Mouse (Mus musculus): ENCODE results near the gene Olfml2b. TPM values are rescaled to one million over a fixed set of nuclear protein-coding genes. Genes with fewer than 3 reads are reported as not detected.
A peak's percentile ranks its signal among the peaks of the same experiment; 100 is the strongest.

The Olfml2b gene
- polyA plus RNA-seq (2017; shearing (Covaris generic)): not detected

DNA sequence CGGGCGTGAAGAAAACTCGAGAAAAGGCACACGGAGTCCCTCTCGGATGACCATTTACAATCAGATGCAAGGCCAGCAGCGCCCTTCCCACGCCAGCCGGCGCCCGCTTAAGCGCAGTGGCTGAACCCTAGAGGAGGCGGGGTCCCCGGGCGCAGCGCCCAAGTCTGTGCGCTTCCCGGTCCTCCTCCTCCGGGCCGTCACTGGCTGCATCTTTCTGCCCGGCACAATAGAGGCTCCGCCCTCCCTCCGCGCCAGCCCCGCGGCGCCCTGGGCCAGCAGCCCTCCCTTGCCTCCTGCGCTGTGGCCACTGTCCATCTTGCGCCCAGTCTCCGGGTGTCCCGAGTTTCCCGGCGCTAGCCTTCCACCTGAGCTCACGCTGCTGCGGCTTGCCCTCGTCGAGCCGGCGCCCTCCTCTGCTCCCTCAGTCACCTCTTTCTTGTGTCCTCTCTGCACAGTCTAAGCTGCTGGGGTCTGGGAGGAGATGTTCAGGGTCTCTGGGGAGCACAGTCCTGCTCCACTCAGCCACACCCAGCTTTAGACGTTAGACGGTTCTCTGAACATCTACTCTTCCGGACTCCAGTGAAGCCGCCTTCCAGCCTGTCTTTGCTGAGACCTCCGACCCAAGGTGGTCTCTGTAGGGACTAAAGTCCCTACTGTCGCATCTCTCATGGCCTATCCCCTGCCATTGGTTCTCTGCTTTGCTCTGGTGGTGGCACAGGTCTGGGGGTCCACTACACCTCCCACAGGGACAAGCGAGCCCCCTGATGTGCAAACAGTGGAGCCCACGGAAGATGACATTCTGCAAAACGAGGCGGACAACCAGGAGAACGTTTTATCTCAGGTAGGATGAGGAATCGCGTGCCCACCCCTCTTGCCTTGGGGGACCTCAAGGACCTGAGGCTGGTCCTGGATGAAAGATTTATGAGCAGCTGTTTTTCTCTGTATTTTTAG lies at the start of gene Olfml2b:
Olfml2b (plus strand) TSS at position 278 of the 951 bp plus-strand sequence.
- no peak for ATAC-seq

DNA sequence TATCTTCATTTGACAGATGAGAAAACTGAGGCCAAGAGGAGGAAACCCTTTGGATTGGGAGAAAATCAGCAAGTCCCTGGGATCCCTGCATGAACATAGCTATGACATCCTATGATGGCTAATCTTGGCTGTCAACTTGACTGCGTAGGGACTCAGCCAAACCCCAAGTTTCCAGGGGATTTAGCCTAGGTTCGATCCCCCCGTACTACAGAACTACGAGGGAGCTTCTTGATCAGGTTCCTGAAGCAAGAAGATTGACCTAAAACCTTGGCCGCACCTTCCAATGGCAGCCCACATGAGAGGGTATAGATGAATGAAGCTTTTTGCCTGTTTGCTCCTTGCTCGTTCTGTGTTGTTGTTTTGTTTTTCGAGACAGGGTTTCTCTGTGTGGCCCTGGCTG lies 49.8 kb upstream of the Olfml2b start:
- ATAC-seq: no peak

DNA sequence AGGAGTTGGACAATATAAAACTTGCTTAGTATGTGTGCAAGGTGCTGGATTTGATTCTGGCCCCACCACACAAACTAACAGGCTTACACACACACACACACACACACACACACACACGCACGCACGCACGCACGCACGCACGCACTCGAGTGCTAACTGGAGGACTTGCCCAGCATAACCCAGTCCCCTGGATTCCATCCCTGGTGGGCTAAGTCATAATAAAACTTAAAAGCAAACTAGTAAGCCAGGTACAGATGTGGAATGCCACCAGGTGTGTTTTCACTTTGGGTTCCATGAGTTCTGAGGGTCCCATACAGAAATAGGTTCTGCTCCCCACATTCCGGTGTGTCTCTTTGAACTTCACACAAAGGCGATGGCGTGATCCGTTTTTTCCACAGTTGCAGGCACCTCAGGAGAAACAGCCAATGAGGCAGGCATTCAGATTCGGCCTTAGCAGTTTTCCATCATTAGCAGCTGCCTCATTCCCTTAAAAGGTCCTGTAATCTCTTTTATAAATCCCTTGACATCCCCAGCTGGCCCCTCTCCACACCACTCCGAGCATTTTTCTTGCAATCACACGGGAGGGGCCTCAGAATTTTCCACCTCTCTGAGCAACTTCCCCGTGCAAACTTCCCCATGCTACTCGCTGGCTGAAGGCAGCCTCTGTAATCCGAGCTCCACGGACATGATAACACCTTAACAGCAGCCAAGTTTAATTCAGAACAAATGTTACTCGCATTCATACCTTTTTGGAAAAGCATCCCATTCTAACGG lies 38.9 kb upstream of the Olfml2b start:
- ATAC-seq: no peak

GRCm38 (mm10) chr1:170607231-170607917 lies 37.0 kb upstream of the Olfml2b start:
- ATAC-seq: no peak

- no peak for ATAC-seq
Measured at GRCm38 (mm10) chr1:170608461-170609071, 35.8 kb upstream of the Olfml2b start.

GRCm38 (mm10) chr1:170609872-170610271 lies 34.5 kb upstream of the Olfml2b start:
- ATAC-seq: no peak

DNA sequence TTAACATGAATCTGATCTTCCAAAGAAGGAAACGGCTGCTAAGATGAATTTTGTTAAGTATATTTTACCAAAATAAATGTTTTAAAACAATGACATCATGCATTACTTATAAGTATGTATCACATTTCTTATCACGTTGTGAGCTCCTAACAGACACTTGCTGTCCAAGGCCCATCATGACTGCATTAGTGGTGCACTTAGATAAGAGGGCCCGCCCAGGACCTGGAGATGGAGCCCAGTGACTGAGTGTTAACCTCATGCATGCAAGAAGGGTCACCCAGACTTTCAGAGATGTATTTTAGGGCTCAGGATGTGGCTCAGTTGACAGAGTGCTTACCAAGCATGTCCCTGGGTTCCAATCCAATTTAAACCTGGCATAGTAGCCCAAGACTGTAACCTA lies 34.0 kb upstream of the Olfml2b start:
- ATAC-seq: no peak

- ATAC-seq: no peak
Measured at GRCm38 (mm10) chr1:170610695-170611094, 33.6 kb upstream of the Olfml2b start.

DNA sequence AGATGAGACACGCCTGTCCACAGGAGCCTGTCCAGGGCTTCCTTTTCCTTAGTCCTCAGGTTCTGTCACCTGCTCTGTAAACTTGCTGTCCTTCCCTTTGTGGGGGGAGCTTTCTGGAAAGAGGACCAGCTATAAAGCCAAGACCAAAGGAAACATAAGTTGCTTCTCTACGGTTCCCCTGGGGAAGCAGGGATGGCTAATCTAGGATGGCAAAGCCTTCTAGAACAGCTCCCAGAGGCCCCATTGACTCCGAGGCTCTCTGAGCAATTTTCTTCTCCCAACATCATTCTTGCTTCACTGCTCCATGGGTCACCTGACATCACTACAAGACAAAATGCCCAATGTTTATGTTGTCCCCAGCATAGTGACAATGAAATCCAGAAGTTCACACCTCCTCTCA lies 32.7 kb upstream of the Olfml2b start:
- no peak for ATAC-seq

- no peak for ATAC-seq
Measured at GRCm38 (mm10) chr1:170612968-170613872, 31.1 kb upstream of the Olfml2b start.

DNA sequence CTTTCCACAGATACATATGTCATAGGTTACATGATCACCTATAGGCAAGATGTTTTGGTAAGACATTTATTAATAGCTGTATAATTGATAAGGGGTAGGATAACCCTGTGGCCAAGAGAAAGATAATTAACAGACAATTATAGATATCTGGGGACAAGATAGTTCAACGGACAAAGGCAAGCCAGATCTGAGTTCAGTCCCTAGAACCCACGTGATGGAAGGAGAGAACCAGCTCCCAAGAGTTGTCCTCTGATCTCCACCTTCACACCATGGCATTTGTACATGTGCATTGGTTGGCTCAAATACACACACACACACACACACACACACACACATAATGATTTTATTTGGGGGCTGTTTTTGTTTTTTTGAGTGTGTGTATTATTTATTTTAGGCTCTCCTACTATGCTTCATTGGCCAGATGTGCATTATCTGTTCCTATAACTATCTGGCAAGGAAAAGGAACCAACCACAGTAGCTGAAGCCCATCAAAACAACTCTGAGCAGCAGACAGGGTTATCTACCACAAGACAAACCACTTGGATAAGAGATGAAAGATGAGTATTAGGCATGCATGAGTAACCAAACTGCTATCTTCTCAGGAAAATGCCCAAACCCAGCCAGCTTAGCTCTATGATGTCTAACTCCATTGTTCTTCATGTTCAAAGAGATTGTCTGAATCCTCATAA lies 24.5 kb upstream of the Olfml2b start:
- no peak for ATAC-seq

DNA sequence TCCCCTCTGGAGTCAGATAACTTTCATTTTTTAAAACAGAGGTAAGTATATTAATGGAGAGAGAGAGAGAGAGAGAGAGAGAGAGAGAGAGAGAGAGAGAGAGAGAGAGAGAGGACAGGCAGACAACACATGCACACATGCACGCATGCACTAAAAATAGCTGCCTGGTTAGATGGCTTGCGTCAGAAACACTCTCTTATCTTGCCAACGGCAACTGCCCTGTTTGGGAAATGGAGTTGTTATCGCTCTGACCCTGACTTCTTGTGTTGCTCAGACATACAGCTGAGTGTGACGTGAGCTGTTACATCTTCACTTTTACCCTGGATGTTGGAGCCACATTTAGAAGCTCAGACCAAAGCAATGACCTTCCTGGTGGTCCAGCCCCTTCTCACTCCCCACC lies 21.4 kb upstream of the Olfml2b start:
- no peak for ATAC-seq

DNA sequence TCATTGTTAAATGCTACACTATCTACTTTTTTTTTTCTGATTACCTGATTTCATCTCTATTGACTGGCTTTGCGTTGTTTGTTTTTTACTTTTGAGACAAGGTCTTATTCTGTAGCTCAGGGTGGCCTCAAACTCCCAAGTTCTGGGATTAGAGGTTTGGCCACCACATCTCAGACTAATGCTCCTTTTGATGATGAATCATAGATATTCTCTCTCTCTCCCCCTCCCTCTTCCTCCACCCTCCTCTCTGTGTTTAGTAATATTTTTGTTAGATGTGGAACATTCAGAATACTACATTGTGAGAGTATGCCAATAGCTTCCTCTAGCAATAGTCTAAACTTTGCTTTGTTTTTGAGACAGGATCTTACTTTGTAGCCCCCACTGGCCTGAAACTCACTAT lies 20.9 kb upstream of the Olfml2b start:
- no peak for ATAC-seq

GRCm38 (mm10) chr1:170630489-170630888 lies 13.8 kb upstream of the Olfml2b start:
- no peak for ATAC-seq

DNA sequence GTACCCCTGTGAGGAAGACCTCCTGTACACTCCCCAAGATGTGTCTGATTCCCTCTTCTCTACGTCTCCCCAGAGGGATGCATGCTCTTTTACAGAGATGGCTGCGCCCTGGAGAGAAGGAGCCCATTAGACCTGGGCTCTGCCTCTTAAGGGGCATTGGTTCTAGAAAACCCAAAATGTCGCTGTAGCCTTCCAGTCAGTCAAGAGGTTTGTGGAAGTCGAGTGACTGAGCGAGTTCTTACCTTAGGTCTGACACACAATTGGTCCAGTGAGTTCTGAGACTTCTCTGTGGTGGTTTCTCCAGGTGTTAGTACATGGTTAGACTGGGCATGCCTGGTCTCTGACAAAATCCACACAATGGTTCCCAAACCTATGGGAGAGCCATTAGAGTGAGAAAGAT lies 12.8 kb upstream of the Olfml2b start:
- no peak for ATAC-seq

GRCm38 (mm10) chr1:170632385-170632784 lies 11.9 kb upstream of the Olfml2b start:
- peak; percentile 82 for ATAC-seq

GRCm38 (mm10) chr1:170632856-170633255 lies 11.5 kb upstream of the Olfml2b start:
- no peak for ATAC-seq

- no peak for ATAC-seq
Measured at GRCm38 (mm10) chr1:170638941-170639340, 5.4 kb upstream of the Olfml2b start.

- no peak for ATAC-seq
Measured at GRCm38 (mm10) chr1:170645896-170646605, 1.7 kb downstream of the Olfml2b start.

- ATAC-seq: no peak
Measured at GRCm38 (mm10) chr1:170646606-170647287, 2.4 kb downstream of the Olfml2b start.

All from inflammation-experienced regulatory T-cells, adult 6 months (primary cell).